Mouse (Mus musculus) thymus, postnatal 36 days (tissue): ENCODE data around the gene Ppp6r3.

Source experiments
- DNase-seq, 2 experiments: peaks; one replicate each; pipeline ENCODE4 v3.0.0; 2022; ENCODE audit warnings: mixed read lengths in 2 of 2

Gene Ppp6r3

DNA sequence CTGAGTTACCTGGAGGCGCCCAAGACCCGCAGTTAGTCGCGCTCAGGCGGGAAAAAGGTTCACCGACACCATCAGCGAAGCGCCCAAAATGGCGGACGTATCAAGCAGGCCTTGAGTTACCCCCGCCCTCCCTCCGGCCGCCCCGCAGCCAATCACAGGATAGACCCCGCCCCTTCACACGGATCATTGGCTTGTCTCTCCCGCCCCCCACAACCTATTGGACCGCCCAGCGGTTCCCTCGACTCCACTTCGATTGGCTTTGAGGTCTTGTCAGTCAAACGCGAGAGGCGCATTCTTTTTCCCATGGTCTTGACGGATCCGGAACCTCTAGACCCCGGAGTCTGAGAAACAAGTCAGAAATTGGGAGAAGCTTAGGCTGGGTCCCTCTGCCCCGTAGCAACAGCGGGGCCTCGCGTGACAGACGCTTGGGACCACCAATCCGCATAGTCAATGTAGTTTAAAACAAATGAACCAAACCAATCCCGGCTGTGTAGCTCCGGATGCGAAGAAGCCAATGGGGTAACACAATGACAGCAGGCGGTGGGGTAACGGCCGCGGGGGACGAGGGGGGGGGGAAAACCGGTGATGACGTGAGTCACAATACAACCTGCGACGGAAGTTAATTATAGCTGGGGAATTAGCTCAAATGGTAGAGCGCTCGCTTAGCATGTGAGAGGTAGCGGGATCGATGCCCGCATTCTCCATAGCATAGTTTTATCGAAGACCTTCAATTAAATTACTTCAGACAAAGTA is at the start of gene Ppp6r3:
Gene Ppp6r3, minus strand, starts transcription at position 118 of the 753 bp plus-strand sequence.
- DNase-seq = peak; percentile 97 to 98

DNA sequence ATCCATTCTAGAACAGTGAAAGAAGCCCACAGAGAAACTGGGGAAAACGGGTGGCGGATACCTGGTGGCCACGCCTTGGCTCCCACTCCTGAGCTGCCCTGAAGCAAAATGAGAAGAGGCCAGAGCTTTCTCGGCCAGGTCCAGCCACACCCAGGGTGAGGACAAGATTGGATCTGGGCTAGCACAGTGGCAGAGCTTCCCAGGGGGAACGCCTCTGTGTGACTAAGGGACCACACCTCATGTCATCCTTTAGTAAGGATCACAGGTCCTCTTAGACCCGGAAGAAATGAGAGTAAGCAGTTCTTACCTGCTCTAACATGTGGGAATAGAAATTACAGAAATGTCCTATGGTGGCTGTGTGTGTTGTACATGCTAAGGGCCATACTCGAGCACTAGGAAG is 49.6 kb upstream of the Ppp6r3 start:
- no peak for DNase-seq

DNA sequence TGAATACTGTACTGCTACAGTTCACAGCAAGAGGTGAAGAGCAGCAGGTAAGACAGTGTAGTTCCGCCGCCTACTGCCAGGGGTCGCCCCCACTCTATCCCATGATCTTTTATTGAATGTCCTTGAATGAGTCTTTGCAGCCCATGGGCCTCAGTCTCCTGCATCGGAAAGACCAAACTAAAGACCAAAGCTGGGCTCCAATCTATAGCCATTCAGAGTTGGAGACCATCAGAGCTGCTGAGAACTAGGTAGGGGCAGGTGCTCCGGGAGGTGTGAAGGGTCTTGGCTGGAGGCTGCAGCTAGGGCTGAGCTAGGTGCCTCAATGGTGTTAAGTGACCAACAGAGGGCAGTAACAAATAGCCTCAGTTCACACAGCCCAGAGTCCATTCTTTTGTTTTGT is 48.3 kb upstream of the Ppp6r3 start:
- peak; percentile 56 to 63 for DNase-seq

DNA sequence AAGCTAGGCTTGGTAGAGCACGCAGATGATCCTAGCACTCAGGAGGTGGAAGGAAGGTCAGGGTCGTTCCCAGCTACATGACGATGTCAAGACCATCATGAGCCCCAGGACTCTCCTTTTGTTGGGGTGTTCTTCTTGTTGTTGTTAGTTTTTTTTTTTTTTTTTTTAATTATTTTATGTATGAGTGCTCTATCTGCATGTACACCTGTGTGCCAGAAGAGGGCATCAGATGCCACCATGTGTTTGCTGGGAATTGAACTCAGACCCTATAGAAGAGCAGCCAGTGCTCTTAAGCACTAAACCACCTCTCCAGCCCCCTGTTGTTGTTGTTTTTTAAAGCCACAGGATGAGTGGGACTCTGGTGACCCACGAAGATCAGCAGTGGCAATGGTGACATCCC is 47.7 kb upstream of the Ppp6r3 start:
- no peak for DNase-seq

DNA sequence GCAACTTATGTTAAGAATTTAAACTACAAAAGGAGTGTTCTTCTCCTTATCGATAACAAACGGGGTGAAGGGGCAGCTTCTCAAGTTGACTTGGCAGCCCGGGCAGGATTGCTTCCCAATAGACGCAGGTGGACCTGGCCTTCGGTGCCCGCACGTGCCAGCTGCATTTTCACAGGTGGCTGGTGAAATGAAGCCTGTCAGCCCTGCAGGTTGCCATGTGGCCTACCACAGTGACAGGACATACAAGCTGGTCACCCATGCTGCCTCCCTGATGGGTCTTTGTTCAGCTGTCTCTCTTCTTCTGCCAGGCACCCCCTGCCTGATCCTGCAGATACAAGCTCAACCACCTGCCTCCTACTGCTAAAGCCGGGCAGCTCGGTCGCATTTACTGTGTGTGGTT is 45.3 kb upstream of the Ppp6r3 start:
- DNase-seq = no peak

DNA sequence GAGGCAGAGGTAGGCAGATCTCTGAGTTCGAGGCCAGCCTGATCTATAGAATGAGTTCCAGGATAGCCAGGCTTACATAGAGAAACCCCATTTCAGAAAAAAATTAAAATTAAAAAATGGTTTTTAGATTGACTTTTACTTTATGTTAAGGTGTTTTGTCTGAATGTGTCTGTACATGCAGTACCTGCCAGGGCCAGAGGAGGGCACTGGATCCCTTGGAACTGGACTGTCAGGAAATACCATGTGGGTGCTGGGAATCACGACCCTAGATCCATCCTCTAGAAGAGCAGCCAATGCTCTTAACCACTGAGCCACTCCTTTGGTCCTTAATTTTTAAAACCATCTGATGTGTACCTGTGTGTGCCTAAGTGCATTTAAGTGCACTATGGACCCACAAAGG is 43.8 kb upstream of the Ppp6r3 start:
- DNase-seq = peak in 1 of 2 experiments; percentile 25

DNA sequence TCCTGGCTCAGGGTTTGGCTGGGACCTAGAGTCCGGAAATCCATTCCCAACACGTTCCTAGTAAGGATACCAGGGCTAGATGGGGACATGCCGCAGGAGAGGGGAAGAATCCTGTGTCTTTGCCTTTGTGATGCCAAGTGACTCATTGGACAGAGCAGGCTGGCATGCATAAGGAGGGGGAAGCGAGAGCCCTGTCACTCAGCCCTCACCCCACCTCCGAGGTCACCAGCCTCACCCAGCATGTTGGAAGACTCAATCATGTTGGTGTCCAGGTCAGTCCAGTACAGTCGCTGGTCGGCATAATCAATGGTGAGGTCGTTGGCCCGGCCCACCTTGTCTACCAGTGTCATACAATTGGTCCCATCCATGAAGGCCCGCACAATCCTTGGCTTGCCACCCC is 38.4 kb upstream of the Ppp6r3 start:
- no peak for DNase-seq

DNA sequence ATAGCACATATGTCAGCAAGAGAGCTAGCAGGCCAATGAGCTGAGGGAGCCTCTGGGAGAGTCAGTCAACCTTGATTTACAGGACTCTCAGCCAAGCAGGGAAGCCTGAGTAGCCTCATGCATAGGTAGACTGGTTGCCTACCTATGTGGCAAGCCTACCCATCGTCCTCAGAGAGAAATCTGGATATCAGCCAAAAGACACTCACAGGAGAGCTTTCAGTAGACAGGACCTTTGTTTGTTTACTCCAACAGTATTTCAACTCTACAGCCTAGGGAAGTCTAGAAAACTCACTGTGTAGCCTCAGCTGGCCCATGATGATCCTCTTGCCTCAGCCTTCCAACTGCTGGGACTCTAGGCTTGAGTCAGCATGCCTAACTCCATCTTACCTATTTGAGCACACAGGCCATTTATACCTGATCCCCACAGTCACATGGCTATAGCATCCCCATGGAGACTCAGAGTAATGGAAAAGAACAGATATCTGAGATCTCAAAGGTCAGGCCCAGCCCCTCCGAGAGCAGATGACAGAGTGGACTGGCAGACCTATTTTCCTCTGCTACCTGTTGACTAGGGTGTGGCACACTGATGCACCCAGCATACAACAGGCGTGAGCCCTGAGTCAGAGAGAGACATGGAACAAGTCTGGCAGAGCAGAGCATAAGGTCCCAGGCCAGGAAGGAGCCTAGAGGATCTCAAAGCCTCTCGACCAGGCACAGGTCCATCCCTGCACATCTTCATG is 37.2 kb upstream of the Ppp6r3 start:
- DNase-seq = no peak

DNA sequence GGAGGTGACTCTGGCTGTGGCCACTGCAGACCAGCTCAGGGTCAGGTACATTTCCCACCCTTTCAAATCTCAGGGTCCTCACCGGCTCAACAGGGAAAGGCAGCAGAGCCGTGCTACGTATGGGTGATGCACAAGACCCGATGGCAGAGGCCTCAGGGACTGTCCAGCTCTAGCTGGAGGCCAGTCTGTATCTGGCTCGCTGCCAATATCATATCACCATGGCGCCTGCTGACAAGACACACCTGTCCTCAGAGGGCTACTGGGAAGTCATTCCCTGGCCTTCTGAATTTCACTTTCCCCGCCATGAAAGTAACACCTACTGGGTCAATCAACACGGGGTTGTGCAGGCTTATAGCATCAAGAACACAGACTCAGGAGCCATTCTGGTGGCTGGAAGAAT is 36.2 kb upstream of the Ppp6r3 start:
- DNase-seq = no peak

DNA sequence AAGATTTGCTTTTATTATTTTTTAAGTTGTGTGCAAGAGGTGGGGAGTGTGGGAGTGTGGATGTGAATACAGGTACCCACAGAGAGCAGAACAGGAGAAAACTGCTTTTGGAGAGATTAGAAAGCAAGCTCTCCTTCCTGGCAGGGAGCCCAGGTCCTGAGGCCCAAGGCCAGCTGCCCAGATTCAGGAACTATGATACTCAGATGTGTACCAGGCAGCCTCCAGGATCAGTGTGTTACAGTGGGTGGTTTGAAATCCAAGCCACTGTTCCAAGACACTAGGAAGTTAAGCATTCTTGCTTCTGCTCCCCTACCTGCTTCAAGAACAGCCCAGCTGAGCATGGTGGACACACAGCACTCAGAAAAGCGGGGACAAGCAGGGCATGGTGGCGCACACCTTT is 35.3 kb upstream of the Ppp6r3 start:
- DNase-seq = no peak

DNA sequence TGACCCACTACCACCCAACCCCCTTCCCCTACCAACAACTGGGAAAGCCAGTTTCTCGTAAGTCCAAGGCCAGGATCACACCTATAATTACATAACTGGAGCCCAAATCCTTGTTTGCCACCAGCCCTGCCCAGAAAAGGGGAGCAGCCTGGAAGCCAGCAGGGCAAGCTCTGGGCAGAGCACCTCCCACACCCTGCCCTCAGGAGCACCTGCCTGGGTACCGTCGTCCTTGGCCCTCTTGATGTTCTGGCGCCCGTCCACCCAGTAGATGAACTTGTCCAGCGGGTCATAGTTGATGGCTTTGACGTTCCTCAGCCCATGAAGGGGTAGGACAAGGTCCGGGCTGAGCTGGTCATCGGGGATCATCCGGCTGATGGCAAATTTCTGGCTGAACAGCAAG is 34.3 kb upstream of the Ppp6r3 start:
- DNase-seq = no peak

DNA sequence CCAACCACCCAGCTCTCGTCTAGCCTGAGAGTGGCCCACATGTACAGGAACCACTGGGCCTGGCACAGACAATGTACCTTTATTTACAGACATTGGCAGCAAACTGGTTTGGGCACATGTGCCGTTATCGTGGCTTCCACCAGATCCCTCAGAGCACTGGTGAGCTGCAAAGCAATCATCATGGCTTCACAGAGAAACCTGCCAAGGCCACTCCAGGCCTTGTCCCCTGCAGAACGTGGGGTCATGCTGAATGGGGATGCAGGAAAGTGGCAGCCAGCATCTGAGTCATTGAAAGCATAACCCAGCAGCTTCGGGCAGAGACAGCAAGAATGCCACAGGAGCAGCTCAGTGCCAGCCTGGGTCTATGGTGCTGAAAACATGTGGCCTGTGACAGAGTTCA is 18.8 kb upstream of the Ppp6r3 start:
- DNase-seq = no peak

DNA sequence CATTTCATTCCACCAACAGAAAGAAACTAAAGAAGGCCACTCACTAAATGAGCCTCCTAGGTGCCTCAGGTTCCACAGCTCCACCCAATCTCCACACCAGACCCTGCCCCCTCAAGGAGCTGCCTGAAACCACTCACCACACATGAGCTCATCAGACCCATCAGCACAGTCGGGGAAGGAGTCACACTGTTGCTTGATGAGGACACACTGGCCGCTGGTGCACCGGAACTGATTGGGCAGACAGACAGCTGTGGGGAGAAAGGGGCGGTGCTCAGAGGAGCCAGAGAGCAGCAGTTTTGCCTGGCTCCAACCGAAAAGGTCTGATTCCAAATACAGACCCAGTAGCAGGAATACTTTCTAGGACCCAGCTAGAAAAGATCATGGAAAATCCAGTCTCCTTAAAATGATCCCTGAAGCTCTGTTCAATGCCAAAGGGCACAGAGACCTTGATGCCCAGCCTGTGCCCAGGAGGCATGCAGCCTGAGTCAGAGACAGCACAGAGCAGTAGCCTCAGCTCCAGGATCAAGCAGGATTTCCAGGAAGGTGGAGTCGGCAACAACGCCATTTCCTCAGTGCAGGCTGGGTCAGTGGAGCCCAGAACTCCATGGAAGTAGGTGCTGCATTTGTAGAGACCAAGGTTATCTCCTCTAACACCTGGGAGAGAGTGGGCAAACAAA is 18.0 kb upstream of the Ppp6r3 start:
- DNase-seq = no peak

DNA sequence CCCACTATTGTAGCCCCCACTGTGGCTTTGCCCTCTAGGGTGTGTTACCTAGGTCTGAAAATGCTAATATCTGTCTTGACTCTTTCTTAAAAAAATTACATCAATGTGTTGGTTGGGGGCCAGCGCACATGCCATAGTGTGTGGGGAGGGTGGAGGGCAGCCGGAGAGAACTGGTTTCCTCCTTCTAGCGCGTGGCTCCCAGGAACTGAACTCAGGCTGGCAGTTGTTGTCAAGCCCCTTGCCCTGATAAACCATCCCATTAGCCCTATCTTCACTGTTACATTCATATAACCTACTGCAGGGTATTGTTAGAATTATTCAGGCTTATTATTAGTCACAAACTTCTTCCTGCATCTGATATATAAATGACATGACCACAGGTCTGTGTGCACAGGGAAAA is 14.4 kb upstream of the Ppp6r3 start:
- no peak for DNase-seq

DNA sequence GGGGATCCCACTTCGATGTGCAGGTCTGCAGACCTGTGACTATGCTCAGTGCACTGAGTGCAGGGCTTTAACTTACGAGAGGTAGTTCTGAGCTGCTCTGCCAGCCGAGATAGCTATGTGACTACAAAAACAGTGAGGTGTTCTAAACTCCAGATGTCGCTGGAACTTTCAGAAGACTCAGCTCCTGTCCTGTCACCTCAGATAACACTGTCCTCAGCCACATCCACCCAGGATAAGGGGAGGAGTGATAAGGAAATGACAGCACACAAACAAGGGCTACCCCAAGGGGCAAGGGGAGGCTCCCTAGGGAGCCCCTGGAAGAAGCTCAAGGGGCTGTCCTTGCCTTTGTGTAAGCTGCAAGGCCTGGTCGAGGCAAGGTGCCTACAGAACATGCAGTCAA is 14.0 kb upstream of the Ppp6r3 start:
- DNase-seq = no peak

DNA sequence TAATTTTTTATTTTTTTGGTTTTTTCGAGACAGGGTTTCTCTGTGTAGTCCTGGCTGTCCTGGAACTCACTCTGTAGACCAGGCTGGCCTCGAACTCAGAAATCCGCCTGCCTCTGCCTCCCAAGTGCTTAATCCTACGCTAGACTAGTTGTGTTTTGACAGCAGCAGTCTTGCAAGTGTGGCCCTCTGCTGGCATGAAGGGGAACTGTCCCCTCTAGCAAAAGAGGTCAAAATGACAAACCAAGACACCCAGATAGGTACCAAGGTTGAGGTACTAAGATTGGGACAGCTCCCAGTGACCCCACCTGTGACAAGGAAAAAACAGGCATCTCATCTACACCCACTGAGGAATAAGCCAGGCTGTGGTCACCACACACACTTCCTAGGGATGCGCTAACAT is 12.2 kb upstream of the Ppp6r3 start:
- peak; percentile 42 to 50 for DNase-seq

DNA sequence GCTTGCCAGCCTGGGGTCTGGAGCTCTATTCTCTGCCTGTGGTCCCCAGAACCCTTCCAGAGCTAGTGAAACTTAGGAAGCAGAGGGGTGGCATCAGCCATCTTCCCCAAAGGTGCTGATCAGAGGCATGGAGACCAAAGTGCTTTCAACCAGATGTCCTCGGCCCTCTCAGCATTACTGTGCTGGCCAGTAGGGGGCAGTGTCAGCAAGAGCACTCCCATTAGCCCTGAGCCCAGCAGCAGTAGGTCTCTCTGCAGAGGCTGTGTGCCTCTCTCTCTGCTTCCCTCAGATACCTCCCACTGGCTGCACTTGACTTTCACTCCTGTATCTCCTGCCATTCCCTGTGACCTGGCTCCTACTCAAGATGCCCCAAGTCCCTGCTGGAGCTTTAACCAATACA is 11.0 kb upstream of the Ppp6r3 start:
- peak; percentile 53 to 61 for DNase-seq

DNA sequence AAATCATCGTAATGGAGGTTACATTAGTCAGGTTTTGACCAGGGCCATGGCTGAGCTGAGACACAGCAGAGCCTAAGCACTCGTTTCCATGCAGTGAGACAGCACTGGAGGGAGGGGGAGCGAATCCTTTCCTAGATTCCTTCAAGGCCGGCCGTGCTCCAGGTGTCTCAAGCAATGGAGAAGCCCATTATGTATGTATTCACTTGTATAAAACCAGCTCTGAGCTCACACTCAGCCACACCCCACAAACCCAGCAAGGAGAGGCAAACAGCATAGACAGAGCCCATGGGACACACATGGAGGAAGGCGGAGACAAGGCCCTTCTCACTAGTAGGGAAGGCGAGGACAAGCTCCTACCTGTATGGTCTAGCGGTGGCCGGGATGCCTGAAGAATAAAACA is 10.5 kb upstream of the Ppp6r3 start:
- no peak for DNase-seq

DNA sequence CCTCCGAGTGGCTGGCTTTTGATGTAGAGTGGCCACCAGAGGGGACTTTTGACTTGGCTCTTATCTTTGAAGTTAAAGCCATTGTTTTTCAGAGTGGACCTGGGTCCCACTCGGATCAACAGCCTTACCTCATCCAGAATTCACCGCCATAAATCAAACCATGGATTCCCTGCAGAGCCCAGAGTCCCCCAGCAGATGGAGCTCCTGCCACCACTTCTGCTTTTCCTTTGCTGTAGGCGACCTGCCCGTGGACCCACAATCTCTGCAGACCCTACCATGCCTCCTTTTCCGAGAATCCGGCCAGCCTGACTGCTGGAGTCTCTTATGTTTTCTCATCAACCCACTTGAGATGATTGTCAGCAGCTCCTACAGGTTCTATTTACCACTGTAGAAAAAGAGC is 5.8 kb upstream of the Ppp6r3 start:
- DNase-seq = peak; percentile 49 to 57

DNA sequence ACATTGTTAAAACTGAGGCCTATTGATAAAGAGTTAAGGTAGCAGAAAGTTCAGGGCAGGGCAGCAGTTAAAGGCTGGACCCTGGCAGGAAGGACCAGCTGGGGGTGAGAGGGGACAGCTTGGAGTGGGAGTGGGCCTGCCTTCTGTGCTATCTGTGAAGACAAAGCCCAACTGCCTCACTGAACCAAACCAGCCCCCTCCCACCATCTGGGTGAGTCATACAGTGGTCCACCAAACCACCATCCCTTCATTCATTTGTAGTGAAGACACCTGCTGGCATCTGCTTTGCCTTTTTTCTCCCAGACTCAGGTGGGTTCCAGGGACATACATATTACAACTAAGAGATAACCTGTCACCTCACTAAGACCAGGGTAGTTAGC is 2.4 kb upstream of the Ppp6r3 start:
- no peak for DNase-seq

DNA sequence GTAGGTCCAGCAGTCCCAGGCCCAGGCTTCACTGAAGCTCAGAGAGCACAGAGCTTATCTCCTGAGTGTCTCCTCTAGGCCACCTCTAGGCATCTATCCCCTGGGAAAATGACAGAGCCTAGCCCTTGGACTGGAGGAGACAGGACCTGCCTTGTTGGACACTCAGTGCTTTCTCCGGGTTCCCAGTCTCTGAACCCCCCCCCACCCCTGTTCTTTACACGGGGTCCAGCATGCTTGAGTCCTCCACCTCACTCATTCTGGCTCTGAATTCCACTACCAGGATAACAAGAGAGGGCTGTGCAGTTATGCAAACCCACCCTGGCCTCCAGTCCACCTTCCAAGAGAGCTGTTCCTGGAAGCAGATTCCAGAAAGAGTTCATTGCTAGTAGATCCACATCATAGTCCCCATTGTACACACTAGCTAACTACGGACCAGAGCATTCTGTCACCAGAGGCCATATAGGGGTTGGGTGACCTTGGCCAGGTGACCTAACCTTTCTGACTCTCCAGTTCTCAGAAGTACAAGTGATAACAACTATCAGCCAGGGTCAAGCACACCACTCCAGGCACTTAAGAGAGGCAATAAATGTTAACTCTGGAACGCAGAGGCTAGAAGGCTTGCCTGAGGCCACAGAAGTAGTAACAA is 1.8 kb upstream of the Ppp6r3 start:
- DNase-seq = no peak

DNA sequence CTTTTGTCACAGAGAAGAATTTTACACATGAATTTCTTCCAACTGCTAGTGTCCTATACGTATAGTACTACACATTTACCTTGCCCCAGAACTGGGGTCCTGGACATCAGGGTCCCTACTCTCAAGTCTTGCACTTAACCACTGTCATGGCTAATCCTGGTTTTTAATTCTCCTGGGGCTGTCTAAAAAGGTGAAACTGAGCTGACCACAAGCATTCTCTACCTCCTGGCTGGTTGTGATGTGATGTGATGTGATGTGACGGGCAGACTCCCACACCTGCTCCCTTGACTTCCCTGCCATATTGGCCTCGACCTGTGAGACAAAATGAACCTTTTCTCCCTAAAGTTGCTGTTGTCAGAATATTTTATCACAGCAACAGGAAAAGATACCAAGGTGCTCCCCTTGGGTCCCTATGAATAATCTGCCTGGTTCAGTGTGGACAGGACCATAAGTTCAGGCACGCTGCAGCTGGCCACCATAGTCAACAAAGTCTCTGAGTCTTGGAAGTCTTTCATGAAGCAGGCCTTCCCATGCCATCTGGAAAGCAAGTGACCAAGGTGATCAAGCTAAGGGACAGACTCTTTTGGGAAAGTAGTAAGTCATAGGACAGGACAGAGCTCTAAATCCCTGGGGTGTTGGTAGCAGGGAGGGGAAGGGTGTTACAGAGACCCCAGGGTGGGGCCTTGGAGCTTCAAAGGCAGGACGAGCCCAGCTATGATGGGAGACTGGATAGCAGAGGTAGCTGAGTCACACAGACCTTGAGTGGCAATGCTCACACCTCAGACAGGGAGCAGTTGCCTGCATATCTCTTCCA is 1.1 kb upstream of the Ppp6r3 start:
- DNase-seq = no peak

DNA sequence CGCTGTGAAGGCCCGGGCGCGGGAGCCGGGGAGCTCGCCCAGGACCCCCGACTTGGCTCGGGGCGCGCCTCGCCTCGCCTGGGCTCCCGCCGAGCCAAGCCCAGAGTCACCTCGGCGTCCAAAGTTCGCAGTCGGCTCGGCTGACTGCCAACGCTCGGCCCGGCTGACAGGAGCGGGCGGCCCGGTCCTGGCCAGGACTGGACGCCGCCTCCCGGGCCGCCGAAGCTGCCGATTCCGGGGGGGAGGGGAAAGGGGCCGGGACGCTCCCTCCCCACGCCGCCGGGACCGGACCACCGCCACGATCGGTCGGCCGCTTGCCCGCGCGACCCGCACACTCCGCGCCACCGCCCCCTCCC is 295 bp downstream of the Ppp6r3 start:
- DNase-seq = no peak
